Mouse (Mus musculus) liver, adult 2 months (tissue): ENCODE measurements around the gene Lin28a. TPM values are rescaled to one million over a fixed set of nuclear protein-coding genes. Genes with fewer than 3 reads are reported as not detected.

ENCODE experiments used
- DNase-seq: peaks from one replicate; pipeline ENCODE4 v3.0.0-alpha.2; 2011; ENCODE audit warnings: low read depth, low spot score; ENCODE audit errors: extremely low read depth
- H3K27ac ChIP-seq: fragments of 200-500 bp; replicated peaks from 2 replicates; pipeline ENCODE4 v1.5.1; 2012; ENCODE audit warnings: low read depth, mild to moderate bottlenecking, control low read depth, inconsistent platforms, low read length; ENCODE audit not compliant: insufficient read depth
- H3K27me3 ChIP-seq: fragments of 200-500 bp; 2 replicates; pipeline ENCODE4 v1.6.1; 2012; ENCODE audit warnings: mild to moderate bottlenecking, moderate library complexity, low read length, inconsistent platforms; ENCODE audit not compliant: control insufficient read depth, insufficient read depth
- H3K36me3 ChIP-seq: fragments of 200-500 bp; 2 replicates; pipeline ENCODE4 v1.6.1; 2012; ENCODE audit warnings: low read length, inconsistent platforms; ENCODE audit not compliant: control insufficient read depth, insufficient read depth
- H3K4me1 ChIP-seq: fragments of 200-500 bp; 2 replicates; pipeline ENCODE4 v1.6.1; 2011; ENCODE audit warnings: low read length; ENCODE audit not compliant: control insufficient read depth, insufficient read depth
- H3K4me3 ChIP-seq: fragments of 200-500 bp; 2 replicates; pipeline ENCODE4 v1.5.1; 2011; ENCODE audit warnings: low read depth, mild to moderate bottlenecking, control low read depth, low read length, moderate library complexity; ENCODE audit not compliant: insufficient read depth
- H3K79me2 ChIP-seq: fragments of 200-500 bp; 2 replicates; pipeline ENCODE4 v1.6.1; 2012; ENCODE audit warnings: inconsistent platforms, mild to moderate bottlenecking, low read length, moderate library complexity; ENCODE audit not compliant: control insufficient read depth, insufficient read depth
- H3K9ac ChIP-seq: fragments of 200-500 bp; 2 replicates; pipeline ENCODE4 v1.6.1; 2012; ENCODE audit warnings: low read depth, mild to moderate bottlenecking, control low read depth, inconsistent platforms, low read length
- CTCF ChIP-seq: fragments of 200-500 bp; IDR thresholded peaks from 2 replicates; pipeline ENCODE4 v1.5.1; 2011; ENCODE audit warnings: low read depth, low read length, control low read depth
- POLR2A ChIP-seq: fragments of 200-500 bp; IDR thresholded peaks from 2 replicates; pipeline ENCODE4 v1.6.1; 2011; ENCODE audit warnings: low read length, control low read depth; ENCODE audit not compliant: insufficient read depth; ENCODE audit errors: extremely low read depth
- WGBS: fragments of 180-500 bp; shearing (Covaris S2); methylation state at CpG from one replicate; pipeline ENCODE4 v1.1.7; 2018; 5-methylcytosine and 5-hydroxymethylcytosine counted together
- polyA plus RNA-seq: library from polyadenylated mRNA; depleted of rRNA; stranded (reverse); fragments of >200 nt; gene quantifications from 2 replicates; pipeline ENCODE4 v1.2.3, GENCODE M21; 2012
- total RNA-seq: library from RNA; depleted of rRNA; stranded (reverse); fragments of >200 nt; gene quantifications from 2 replicates; pipeline ENCODE4 v1.2.3, GENCODE M21; 2014

The Lin28a gene
- total and polyA plus RNA-seq, 2 experiments: not detected

DNA sequence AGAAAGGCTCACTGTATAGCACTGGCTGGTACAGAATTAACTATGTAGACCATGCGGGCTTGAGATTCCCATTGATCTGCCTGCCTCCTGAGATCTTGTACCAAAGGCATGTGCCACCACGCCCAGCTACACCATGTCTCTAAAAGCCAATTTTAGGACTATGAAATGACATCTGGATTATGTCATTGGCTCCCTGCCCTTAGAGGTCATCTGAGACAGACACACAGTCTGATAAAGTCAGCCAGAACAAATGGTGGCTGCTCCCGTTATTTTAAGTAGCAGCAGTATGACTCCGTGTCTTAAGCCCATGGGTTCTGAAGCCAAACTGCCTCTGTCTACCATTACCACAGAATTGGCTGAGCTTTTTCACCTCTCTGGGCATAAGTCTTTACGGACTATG is 38.1 kb downstream of the Lin28a start:
- H3K79me2 ChIP-seq: no peaks in the 10 kb centered on the region
- H3K27me3 ChIP-seq: no peaks in the 10 kb centered on the region
- H3K27ac ChIP-seq: no peak overlapping the region
- 89% methylated on average over 5 of the region's 5 CpGs for WGBS
- H3K36me3 ChIP-seq: peaks cover 22% of the 10 kb centered on the region; the same call in 1 of the 2 replicates
- no peak overlapping the region for H3K4me3 ChIP-seq
- TF ChIP-seq CTCF (no peak), POLR2A (no peak)
- H3K4me1 ChIP-seq: no peaks in the 10 kb centered on the region
- no peak for DNase-seq
- H3K9ac ChIP-seq: no peak overlapping the region

DNA sequence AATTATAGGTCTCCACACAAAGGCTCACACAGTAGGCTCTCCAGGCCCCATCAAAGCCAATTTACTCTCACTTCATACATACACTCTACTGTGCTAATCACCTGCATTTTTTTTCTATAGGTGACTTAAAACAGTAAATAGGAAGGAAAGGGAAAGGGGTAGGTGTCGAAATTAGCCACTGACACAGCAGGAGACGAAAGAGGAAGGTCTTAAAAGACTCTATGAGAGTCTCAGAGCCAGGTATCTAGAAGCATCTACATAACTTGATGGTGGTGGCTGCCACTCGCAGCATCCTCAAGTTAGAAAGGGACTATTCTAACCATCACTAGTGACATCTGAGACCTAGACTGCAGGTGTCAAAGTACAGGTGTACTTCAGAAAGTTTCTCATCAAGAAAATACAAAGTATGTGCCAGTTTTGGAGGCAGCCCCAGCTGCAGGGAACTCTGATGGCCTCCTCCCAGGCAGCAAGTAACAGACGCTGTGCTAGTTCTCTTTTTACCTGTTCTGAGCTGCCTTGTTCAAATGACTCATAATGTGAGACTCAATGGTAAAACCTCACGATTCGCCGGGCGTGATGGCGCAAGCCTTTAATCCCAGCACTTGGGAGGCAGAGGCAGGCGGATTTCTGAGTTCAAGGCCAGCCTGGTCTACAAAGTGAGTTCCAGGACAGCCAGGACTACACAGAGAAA is 40.5 kb downstream of the Lin28a start:
- Histone ChIP-seq H3K36me3 (peaks cover 22% of the 10 kb centered on the region; the same call in 1 of the 2 replicates), H3K4me3 (no peak overlapping the region), H3K27ac (no peak overlapping the region), H3K79me2 (no peaks in the 10 kb centered on the region), H3K9ac (no peak overlapping the region), H3K27me3 (no peaks in the 10 kb centered on the region), H3K4me1 (no peaks in the 10 kb centered on the region)
- TF ChIP-seq CTCF: no peak
- TF ChIP-seq POLR2A: no peak
- WGBS: 91% methylated on average over 10 of the region's 10 CpGs
- DNase-seq: no peak

DNA sequence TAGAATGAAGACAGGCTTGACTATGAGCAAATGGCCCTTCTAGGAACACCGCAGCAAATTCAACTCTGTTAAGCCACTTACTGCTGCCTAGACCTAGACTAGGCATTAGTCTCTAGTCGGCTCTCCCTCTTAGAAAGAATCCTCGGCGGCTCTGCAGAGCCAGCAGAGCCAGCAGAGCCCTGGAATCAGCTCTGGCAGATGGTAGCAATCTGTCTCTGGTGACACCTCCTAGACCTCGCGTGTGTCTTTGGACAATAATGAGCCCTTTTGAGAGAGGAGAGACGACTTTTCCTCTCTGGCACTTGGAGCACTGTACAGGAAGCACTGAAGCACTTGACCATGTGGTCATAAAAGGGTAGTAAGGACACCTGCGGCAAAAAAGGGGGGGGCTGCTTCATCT is 46.9 kb downstream of the Lin28a start:
- WGBS: 81% methylated on average over 8 of the region's 8 CpGs

DNA sequence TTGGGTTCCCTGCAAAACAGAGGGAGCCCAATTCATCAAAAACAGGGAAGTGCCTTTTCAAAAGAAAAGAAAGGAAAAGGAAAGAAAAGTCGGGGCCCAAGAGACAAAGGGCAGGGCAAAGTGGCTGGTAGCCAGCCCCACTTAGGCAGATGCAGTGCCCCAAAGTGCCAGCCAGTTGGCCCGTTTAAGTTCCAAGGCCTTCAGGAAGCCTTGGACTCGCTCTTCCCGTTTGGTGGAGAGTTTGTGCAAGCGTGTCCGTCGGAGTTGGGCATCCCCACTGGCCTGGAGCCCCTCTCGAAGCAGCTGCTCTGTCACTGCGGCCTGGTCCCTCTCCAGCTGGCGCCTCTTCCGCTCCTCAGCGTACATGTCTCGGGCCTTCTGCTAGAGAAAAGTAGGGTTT is 47.8 kb downstream of the Lin28a start:
- Histone ChIP-seq H3K4me1 (peaks cover 3% of the 10 kb centered on the region; the same call in 1 of the 2 replicates), H3K79me2 (no peaks in the 10 kb centered on the region), H3K27ac (no peak overlapping the region), H3K9ac (no peak overlapping the region), H3K36me3 (peaks cover 2% of the 10 kb centered on the region; the same call in 1 of the 2 replicates), H3K27me3 (no peaks in the 10 kb centered on the region), H3K4me3 (no peak overlapping the region)
- DNase-seq: no peak
- no peak for TF ChIP-seq CTCF
- TF ChIP-seq POLR2A: no peak
- WGBS: 91% methylated on average over 13 of the region's 13 CpGs

More for the DNA sequence above, 46.9 kb downstream of the Lin28a start:
- no peak for DNase-seq
- peaks cover 2% of the 10 kb centered on the region; the same call in 1 of the 2 replicates for H3K4me1 ChIP-seq
- TF ChIP-seq POLR2A (no peak), CTCF (no peak)
- peaks cover 7% of the 10 kb centered on the region; the same call in 1 of the 2 replicates for H3K36me3 ChIP-seq
- H3K4me3 ChIP-seq: no peak overlapping the region
- no peaks in the 10 kb centered on the region for H3K27me3 ChIP-seq
- no peaks in the 10 kb centered on the region for H3K79me2 ChIP-seq
- no peak overlapping the region for H3K27ac ChIP-seq
- no peak overlapping the region for H3K9ac ChIP-seq

DNA sequence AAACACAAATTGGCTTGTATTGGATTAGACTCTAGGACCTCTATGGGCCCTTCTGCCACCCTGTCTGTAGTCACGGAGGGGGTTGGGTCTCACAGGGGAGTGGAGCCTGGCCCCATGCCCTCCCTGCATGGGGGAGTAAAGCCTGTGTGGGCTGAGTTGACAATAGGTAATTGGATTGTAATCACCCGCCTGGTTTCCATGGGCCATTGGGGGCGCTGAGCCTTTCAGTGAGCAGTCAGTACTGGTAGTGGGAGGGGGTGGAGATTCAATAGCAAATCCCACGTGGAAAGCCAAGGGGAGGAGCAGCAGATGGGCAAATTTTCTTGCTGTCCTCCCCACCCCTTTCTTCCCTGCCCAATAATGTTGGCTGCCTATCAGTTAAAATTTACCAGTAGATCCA is 48.4 kb downstream of the Lin28a start:
- Histone ChIP-seq H3K4me3 (no peak overlapping the region), H3K27me3 (no peaks in the 10 kb centered on the region), H3K79me2 (no peaks in the 10 kb centered on the region), H3K4me1 (peaks cover 3% of the 10 kb centered on the region; the same call in 1 of the 2 replicates), H3K9ac (no peak overlapping the region), H3K27ac (no peak overlapping the region), H3K36me3 (peaks cover 3% of the 10 kb centered on the region; the same call in 1 of the 2 replicates)
- DNase-seq: no peak
- WGBS: 69% methylated on average over 4 of the region's 4 CpGs
- no peak for TF ChIP-seq POLR2A
- no peak for TF ChIP-seq CTCF
